Mouse (Mus musculus) left cerebral cortex, postnatal 36 days (tissue): ENCODE results near the gene Fgfr2. TPM values are rescaled to one million over a fixed set of nuclear protein-coding genes. Genes with fewer than 3 reads are reported as not detected.

Experiments
- microRNA-seq: library from miRNA; unstranded; fragments of <30 nt; microRNA quantifications from one replicate; pipeline ENCODE4 v1.2.0, GENCODE M21; 2022
- total RNA-seq, 2 experiments: library from RNA; stranded (reverse); gene quantifications; 2 replicates each; pipeline ENCODE4 v1.2.3; 2021

Gene Fgfr2
- total RNA-seq, 2 experiments from 2014 or later, result 41.6 to 46.6 TPM

Small RNAs within 50 kb of the gene (microRNA-seq; reads per million reads assigned to microRNA genes)
- 1.5 reads per million for gene Mir7061

Other genes with a start within 250 kb of the Fgfr2 start
- 10 to 100 TPM; 38.4 to 44.5 TPM for gene Zranb1, start 192.2 kb downstream of the Fgfr2 start, total RNA-seq
- gene Ctbp2, start 1.0 kb upstream of the Fgfr2 start, total RNA-seq, result 10 to 100 TPM; 20.3 to 28.3 TPM